Mouse (Mus musculus) small intestine, adult 2 months (tissue): ENCODE measurements around the gene Clec4g. TPM values are rescaled to one million over a fixed set of nuclear protein-coding genes. Genes with fewer than 3 reads are reported as not detected.
A peak's percentile ranks its signal among the peaks of the same experiment; 100 is the strongest.

Experiments
- H3K27ac ChIP-seq: fragments of 200-500 bp; 2 replicates; pipeline ENCODE4 v1.5.1; 2012; ENCODE audit warnings: low read depth, low read length, control low read depth, inconsistent platforms; ENCODE audit not compliant: insufficient read depth
- H3K27me3 ChIP-seq: fragments of 200-500 bp; 2 replicates; pipeline ENCODE4 v1.6.1; 2012; ENCODE audit warnings: mild to moderate bottlenecking, moderate library complexity, low read length, inconsistent platforms; ENCODE audit not compliant: control insufficient read depth, insufficient read depth
- H3K36me3 ChIP-seq: fragments of 200-500 bp; 2 replicates; pipeline ENCODE4 v1.6.1; 2012; ENCODE audit warnings: mild to moderate bottlenecking, low read length, control low read depth, inconsistent platforms; ENCODE audit not compliant: control insufficient read depth, insufficient read depth
- H3K4me1 ChIP-seq: fragments of 200-500 bp; 2 replicates; pipeline ENCODE4 v1.6.1; 2012; ENCODE audit warnings: low read length, inconsistent platforms, mixed read lengths; ENCODE audit not compliant: control insufficient read depth, insufficient read depth, insufficient read length
- H3K4me3 ChIP-seq: fragments of 200-500 bp; 2 replicates; pipeline ENCODE4 v1.5.1; 2012; ENCODE audit warnings: low read depth, mild to moderate bottlenecking, control low read depth, inconsistent platforms, low read length, moderate library complexity
- CTCF ChIP-seq: fragments of 200-500 bp; IDR thresholded peaks from 2 replicates; pipeline ENCODE4 v1.5.1; 2012; ENCODE audit warnings: low read depth, mild to moderate bottlenecking, control low read depth, inconsistent platforms, low read length, moderate library complexity, mixed read lengths; ENCODE audit not compliant: insufficient replicate concordance, insufficient read length; ENCODE audit errors: extremely low read depth
- POLR2A ChIP-seq: fragments of 200-500 bp; IDR thresholded peaks from 2 replicates; pipeline ENCODE4 v1.6.1; 2012; ENCODE audit warnings: low read depth, mild to moderate bottlenecking, control low read depth, inconsistent platforms, low read length, moderate library complexity
- WGBS: fragments of 180-500 bp; shearing (Covaris S2); methylation state at CpG from one replicate; pipeline ENCODE4 v1.1.7; 2018; 5-methylcytosine and 5-hydroxymethylcytosine counted together
- polyA plus RNA-seq: library from polyadenylated mRNA; depleted of rRNA; stranded (reverse); fragments of >200 nt; gene quantifications from 2 replicates; pipeline ENCODE4 v1.2.3, GENCODE M21; 2012

Gene Clec4g
- polyA plus RNA-seq, 1 experiment = not detected

- 95% methylated on average over 23 of the region's 23 CpGs for WGBS
- Histone ChIP-seq H3K36me3 (peaks cover 23% of the 10 kb centered on the region), H3K27me3 (no peaks in the 10 kb centered on the region), H3K27ac (no peak overlapping the region), H3K4me1 (no peaks in the 10 kb centered on the region; the same call in none of the 2 replicates), H3K4me3 (no peak overlapping the region)
- no peak for TF ChIP-seq POLR2A
- no peak for TF ChIP-seq CTCF
Measured at GRCm38 (mm10) chr8:3679236-3679635, 41.2 kb downstream of the Clec4g start.

- TF ChIP-seq POLR2A = no peak
- no peak for TF ChIP-seq CTCF
- Histone ChIP-seq H3K27me3 (no peaks in the 10 kb centered on the region), H3K36me3 (peaks cover 23% of the 10 kb centered on the region), H3K27ac (no peak overlapping the region), H3K4me3 (no peak overlapping the region), H3K4me1 (no peaks in the 10 kb centered on the region; the same call in none of the 2 replicates)
- 98% methylated on average over 23 of the region's 23 CpGs for WGBS
Measured at GRCm38 (mm10) chr8:3678831-3679230, 41.6 kb downstream of the Clec4g start.

GRCm38 (mm10) chr8:3676993-3677579, 43.4 kb downstream of the Clec4g start:
- under 1% methylated on average over 15 of the region's 15 CpGs for WGBS
- Histone ChIP-seq H3K27ac (peak overlapping the region; percentile 74), H3K4me3 (peak overlapping the region; percentile 94), H3K36me3 (peaks cover 23% of the 10 kb centered on the region), H3K27me3 (no peaks in the 10 kb centered on the region), H3K4me1 (peaks cover 2% of the 10 kb centered on the region)
- TF ChIP-seq CTCF = no peak
- no peak for TF ChIP-seq POLR2A

- under 1% methylated on average over 61 of the region's 61 CpGs for WGBS
- Histone ChIP-seq H3K36me3 (peaks cover 21% of the 10 kb centered on the region), H3K27ac (peak within 1 kb of the TSS; percentile 74), H3K27me3 (no peaks in the 10 kb centered on the region), H3K4me3 (peak within 1 kb of the TSS; percentile 94), H3K4me1 (peaks cover 2% of the 10 kb centered on the region)
- TF ChIP-seq POLR2A (peak; percentile 86; the same call in 1 of the 2 replicates), CTCF (peak; percentile 99)
Measured at GRCm38 (mm10) chr8:3676131-3676992, 44.1 kb downstream of the Clec4g start, which contains the start of gene Trappc5. Gene Trappc5, plus strand, starts transcription at chr8:3676299.

GRCm38 (mm10) chr8:3674671-3675070, 45.8 kb downstream of the Clec4g start:
- Histone ChIP-seq H3K27me3 (no peaks in the 10 kb centered on the region), H3K36me3 (peaks cover 8% of the 10 kb centered on the region), H3K4me3 (no peak overlapping the region), H3K4me1 (peaks cover 2% of the 10 kb centered on the region), H3K27ac (no peak overlapping the region)
- 64% methylated on average over 3 of the region's 3 CpGs for WGBS
- TF ChIP-seq CTCF = no peak
- TF ChIP-seq POLR2A = no peak

- H3K4me3 ChIP-seq = peak within 1 kb of the TSS; percentile 65
- no peaks in the 10 kb centered on the region for H3K36me3 ChIP-seq
- peaks cover 2% of the 10 kb centered on the region for H3K4me1 ChIP-seq
- WGBS = 2% methylated on average over 23 of the region's 23 CpGs
- no peaks in the 10 kb centered on the region for H3K27me3 ChIP-seq
- TF ChIP-seq CTCF (peak; percentile 99), POLR2A (no peak)
- H3K27ac ChIP-seq = no peak within 1 kb of the TSS
Measured at GRCm38 (mm10) chr8:3671980-3672491, 48.4 kb downstream of the Clec4g start, which contains the start of gene Fcor. Gene Fcor, minus strand, starts transcription at chr8:3672362.

GRCm38 (mm10) chr8:3670388-3670787, 50.1 kb downstream of the Clec4g start:
- TF ChIP-seq CTCF (no peak), POLR2A (no peak)
- no peak overlapping the region for H3K4me3 ChIP-seq
- peaks cover 2% of the 10 kb centered on the region; the same call in 1 of the 2 replicates for H3K4me1 ChIP-seq
- no peaks in the 10 kb centered on the region for H3K36me3 ChIP-seq
- WGBS = 60% methylated on average over 2 of the region's 2 CpGs
- no peak overlapping the region for H3K27ac ChIP-seq
- no peaks in the 10 kb centered on the region for H3K27me3 ChIP-seq
